Mouse (Mus musculus): ENCODE measurements around the gene Atp8a2. TPM values are rescaled to one million over a fixed set of nuclear protein-coding genes. Genes with fewer than 3 reads are reported as not detected.
A peak's percentile ranks its signal among the peaks of the same experiment; 100 is the strongest.
"Not testable (repeated sequence)": the region's sequence is repeated elsewhere in the genome, so short reads cannot be mapped to it uniquely, and the experiment has no call there.

Gene Atp8a2
- polyA plus RNA-seq, 1 experiment from 2014 or later = 4.2 TPM

- not testable (repeated sequence) for H3K9me3 ChIP-seq (replicated peaks; ENCODE audit: control insufficient read depth, low read length); H3K27me3 ChIP-seq (ENCODE audit: control insufficient read depth, insufficient read depth, low read length); H3K4me1 ChIP-seq (ENCODE audit: control insufficient read depth, insufficient read depth, low read length); H3K4me2 ChIP-seq (ENCODE audit: low read depth, low read length); H3K4me3 ChIP-seq (ENCODE audit: low read depth, low read length); ATAC-seq (replicated peaks; ENCODE audit: insufficient number of reproducible peaks, low FRiP score, low TSS enrichment, low read depth); H3K9ac ChIP-seq (replicated peaks; ENCODE audit: low read length); H3K27ac ChIP-seq (replicated peaks; ENCODE audit: low read depth, low read length); H3K36me3 ChIP-seq (replicated peaks; ENCODE audit: control insufficient read depth, insufficient read depth, low read depth, low read length); DNase-seq (ENCODE audit: low spot score)
- WGBS = 78% methylated on average over 3 of the region's 3 CpGs
These were observed 480.4 kb downstream of the Atp8a2 start for GRCm38 (mm10) chr14:59716443-59717085.

- Histone ChIP-seq H3K36me3 (replicated peaks; ENCODE audit: control insufficient read depth, insufficient read depth, low read depth, low read length) (no peaks in the 10 kb centered on the region), H3K9me3 (replicated peaks; ENCODE audit: control insufficient read depth, low read length) (no peaks in the 10 kb centered on the region), H3K4me3 (ENCODE audit: low read depth, low read length) (no peak overlapping the region), H3K4me1 (ENCODE audit: control insufficient read depth, insufficient read depth, low read length) (no peaks in the 10 kb centered on the region; the same call in 1 of the 2 replicates), H3K27ac (replicated peaks; ENCODE audit: low read depth, low read length) (0 out of 2 replicates have a peak overlapping the region, but pooled peaks have one; percentile 28), H3K9ac (replicated peaks; ENCODE audit: low read length) (no peak overlapping the region), H3K27me3 (ENCODE audit: control insufficient read depth, insufficient read depth, low read length) (no peaks in the 10 kb centered on the region), H3K4me2 (ENCODE audit: low read depth, low read length) (no peak overlapping the region)
- WGBS = 49% methylated on average over 13 of the region's 13 CpGs
- ATAC-seq (replicated peaks; ENCODE audit: insufficient number of reproducible peaks, low FRiP score, low TSS enrichment, low read depth) (no peak), DNase-seq (ENCODE audit: low spot score) (no peak)
These were observed 481.1 kb downstream of the Atp8a2 start for GRCm38 (mm10) chr14:59715695-59716442.

- WGBS = 71% methylated on average over 3 of the region's 3 CpGs
These were observed 487.3 kb downstream of the Atp8a2 start for GRCm38 (mm10) chr14:59709505-59710335.

GRCm38 (mm10) chr14:59708009-59708408, 489.0 kb downstream of the Atp8a2 start:
- ATAC-seq (replicated peaks; ENCODE audit: insufficient number of reproducible peaks, low FRiP score, low TSS enrichment, low read depth) (no peak), DNase-seq (ENCODE audit: low spot score) (no peak)
- H3K9ac ChIP-seq (replicated peaks; ENCODE audit: low read length) = no peak overlapping the region
- H3K36me3 ChIP-seq (replicated peaks; ENCODE audit: control insufficient read depth, insufficient read depth, low read depth, low read length) = no peaks in the 10 kb centered on the region
- H3K27me3 ChIP-seq (ENCODE audit: control insufficient read depth, insufficient read depth, low read length) = no peaks in the 10 kb centered on the region
- H3K9me3 ChIP-seq (replicated peaks; ENCODE audit: control insufficient read depth, low read length) = no peaks in the 10 kb centered on the region
- H3K4me3 ChIP-seq (ENCODE audit: low read depth, low read length) = no peak overlapping the region
- H3K4me2 ChIP-seq (ENCODE audit: low read depth, low read length) = no peak overlapping the region
- H3K4me1 ChIP-seq (ENCODE audit: control insufficient read depth, insufficient read depth, low read length) = no peaks in the 10 kb centered on the region; the same call in 1 of the 2 replicates
- H3K27ac ChIP-seq (replicated peaks; ENCODE audit: low read depth, low read length) = no peak overlapping the region
- 87% methylated on average over 7 of the region's 7 CpGs for WGBS

More at GRCm38 (mm10) chr14:59709505-59710335, 487.3 kb downstream of the Atp8a2 start:
- Histone ChIP-seq H3K9ac (replicated peaks; ENCODE audit: low read length) (no peak overlapping the region), H3K27ac (replicated peaks; ENCODE audit: low read depth, low read length) (no peak overlapping the region), H3K9me3 (replicated peaks; ENCODE audit: control insufficient read depth, low read length) (no peaks in the 10 kb centered on the region), H3K4me3 (ENCODE audit: low read depth, low read length) (no peak overlapping the region), H3K4me2 (ENCODE audit: low read depth, low read length) (no peak overlapping the region), H3K27me3 (ENCODE audit: control insufficient read depth, insufficient read depth, low read length) (no peaks in the 10 kb centered on the region), H3K36me3 (replicated peaks; ENCODE audit: control insufficient read depth, insufficient read depth, low read depth, low read length) (no peaks in the 10 kb centered on the region), H3K4me1 (ENCODE audit: control insufficient read depth, insufficient read depth, low read length) (no peaks in the 10 kb centered on the region; the same call in 1 of the 2 replicates)
- ATAC-seq (replicated peaks; ENCODE audit: insufficient number of reproducible peaks, low FRiP score, low TSS enrichment, low read depth) (no peak), DNase-seq (ENCODE audit: low spot score) (no peak)

GRCm38 (mm10) chr14:59705326-59706058, 491.5 kb downstream of the Atp8a2 start:
- H3K9me3 ChIP-seq (replicated peaks; ENCODE audit: control insufficient read depth, low read length) = no peaks in the 10 kb centered on the region
- no peak overlapping the region for H3K27ac ChIP-seq (replicated peaks; ENCODE audit: low read depth, low read length)
- H3K4me1 ChIP-seq (ENCODE audit: control insufficient read depth, insufficient read depth, low read length) = no peaks in the 10 kb centered on the region; the same call in 1 of the 2 replicates
- H3K27me3 ChIP-seq (ENCODE audit: control insufficient read depth, insufficient read depth, low read length) = no peaks in the 10 kb centered on the region
- H3K4me3 ChIP-seq (ENCODE audit: low read depth, low read length) = no peak overlapping the region
- no peak for ATAC-seq (replicated peaks; ENCODE audit: insufficient number of reproducible peaks, low FRiP score, low TSS enrichment, low read depth)
- DNase-seq (ENCODE audit: low spot score) = no peak
- no peak overlapping the region for H3K4me2 ChIP-seq (ENCODE audit: low read depth, low read length)
- 82% methylated on average over 13 of the region's 13 CpGs for WGBS
- H3K9ac ChIP-seq (replicated peaks; ENCODE audit: low read length) = no peak overlapping the region
- H3K36me3 ChIP-seq (replicated peaks; ENCODE audit: control insufficient read depth, insufficient read depth, low read depth, low read length) = no peaks in the 10 kb centered on the region

- no peak overlapping the region for H3K27ac ChIP-seq (replicated peaks; ENCODE audit: low read depth, low read length)
These were observed 495.5 kb downstream of the Atp8a2 start for GRCm38 (mm10) chr14:59701492-59701891.

GRCm38 (mm10) chr14:59695160-59695559, 501.8 kb downstream of the Atp8a2 start:
- Histone ChIP-seq H3K4me2 (ENCODE audit: low read depth, low read length) (no peak overlapping the region), H3K4me1 (ENCODE audit: control insufficient read depth, insufficient read depth, low read length) (no peaks in the 10 kb centered on the region), H3K4me3 (ENCODE audit: low read depth, low read length) (no peak overlapping the region), H3K27me3 (ENCODE audit: control insufficient read depth, insufficient read depth, low read length) (no peaks in the 10 kb centered on the region), H3K36me3 (replicated peaks; ENCODE audit: control insufficient read depth, insufficient read depth, low read depth, low read length) (no peaks in the 10 kb centered on the region), H3K9me3 (replicated peaks; ENCODE audit: control insufficient read depth, low read length) (no peaks in the 10 kb centered on the region), H3K27ac (replicated peaks; ENCODE audit: low read depth, low read length) (no peak overlapping the region), H3K9ac (replicated peaks; ENCODE audit: low read length) (no peak overlapping the region)
- WGBS = 84% methylated on average over 4 of the region's 4 CpGs
- no peak for DNase-seq (ENCODE audit: low spot score)
- ATAC-seq (replicated peaks; ENCODE audit: insufficient number of reproducible peaks, low FRiP score, low TSS enrichment, low read depth) = no peak

More at GRCm38 (mm10) chr14:59701492-59701891, 495.5 kb downstream of the Atp8a2 start:
- H3K4me1 ChIP-seq (ENCODE audit: control insufficient read depth, insufficient read depth, low read length) = no peaks in the 10 kb centered on the region; the same call in 1 of the 2 replicates
- H3K36me3 ChIP-seq (replicated peaks; ENCODE audit: control insufficient read depth, insufficient read depth, low read depth, low read length) = no peaks in the 10 kb centered on the region
- DNase-seq (ENCODE audit: low spot score) = no peak
- no peaks in the 10 kb centered on the region for H3K9me3 ChIP-seq (replicated peaks; ENCODE audit: control insufficient read depth, low read length)
- H3K27me3 ChIP-seq (ENCODE audit: control insufficient read depth, insufficient read depth, low read length) = no peaks in the 10 kb centered on the region
- no peak overlapping the region for H3K9ac ChIP-seq (replicated peaks; ENCODE audit: low read length)
- no peak overlapping the region for H3K4me3 ChIP-seq (ENCODE audit: low read depth, low read length)
- no peak overlapping the region for H3K4me2 ChIP-seq (ENCODE audit: low read depth, low read length)
- 26% methylated on average over 5 of the region's 5 CpGs for WGBS
- no peak for ATAC-seq (replicated peaks; ENCODE audit: insufficient number of reproducible peaks, low FRiP score, low TSS enrichment, low read depth)
